Mouse (Mus musculus) stomach, postnatal 0 days (tissue): ENCODE measurements around the gene Eml4. TPM values are rescaled to one million over a fixed set of nuclear protein-coding genes. Genes with fewer than 3 reads are reported as not detected.

Source experiments
- ATAC-seq: fragments of 200-750 bp; cut with Nextera tagmentation; 2 replicates; pipeline ENCODE4 v1.8.0; 2017; ENCODE audit not compliant: low FRiP score, low TSS enrichment
- DNase-seq: peaks from one replicate; pipeline ENCODE4 v3.0.0-alpha.2; 2016; ENCODE audit warnings: low spot score
- H3K27ac ChIP-seq: fragments of 300-500 bp; sonication (generic); replicated peaks from 2 replicates; pipeline ENCODE4 v1.5.1; 2014; ENCODE audit warnings: mild to moderate bottlenecking, control low read depth
- H3K27me3 ChIP-seq: fragments of 300-500 bp; sonication (generic); 2 replicates; pipeline ENCODE4 v1.6.1; 2014; ENCODE audit warnings: low read length; ENCODE audit not compliant: control insufficient read depth, insufficient read depth
- H3K36me3 ChIP-seq: fragments of 300-500 bp; sonication (generic); 2 replicates; pipeline ENCODE4 v1.6.1; 2014; ENCODE audit warnings: low read length, mixed read lengths; ENCODE audit not compliant: control insufficient read depth, insufficient read depth
- H3K4me1 ChIP-seq: fragments of 300-500 bp; sonication (generic); replicated peaks from 2 replicates; pipeline ENCODE4 v1.6.1; 2014; ENCODE audit warnings: antibody characterized with exemption; ENCODE audit not compliant: control insufficient read depth, insufficient read depth
- H3K4me2 ChIP-seq: fragments of 300-500 bp; sonication (generic); replicated peaks from 2 replicates; pipeline ENCODE4 v1.6.1; 2014; ENCODE audit warnings: low read depth, mild to moderate bottlenecking, control low read depth, moderate library complexity
- H3K4me3 ChIP-seq: fragments of 300-500 bp; sonication (generic); 2 replicates; pipeline ENCODE4 v1.5.1; 2014; ENCODE audit warnings: low read depth, low read length, control low read depth
- H3K9ac ChIP-seq: fragments of 300-500 bp; sonication (generic); 2 replicates; pipeline ENCODE4 v1.6.1; 2014; ENCODE audit warnings: mild to moderate bottlenecking, low read length, control low read depth, mixed read lengths
- H3K9me3 ChIP-seq: fragments of 300-500 bp; sonication (generic); 2 replicates; pipeline ENCODE4 v1.6.1; 2016; ENCODE audit warnings: low read length; ENCODE audit not compliant: control insufficient read depth
- CTCF ChIP-seq: IDR thresholded peaks from 2 replicates; pipeline ENCODE4 v1.5.1; 2016; ENCODE audit warnings: antibody characterized with exemption, low read depth, mild to moderate bottlenecking, moderate library complexity
- EP300 ChIP-seq: optimal IDR thresholded peaks from 2 replicates; pipeline ENCODE3; 2016; ENCODE audit warnings: antibody characterized with exemption
- WGBS: fragments of 180-500 bp; shearing (Covaris S2); extraction: QIAGEN DNeasy Blood & Tissue Kit; methylation state at CpG from one replicate; pipeline ENCODE4 v1.1.7; 2014; 5-methylcytosine and 5-hydroxymethylcytosine counted together
- polyA plus RNA-seq: library from polyadenylated mRNA; unstranded; fragments of >200 nt; fragmentation: Nextera tagmentation; extraction: Ambion mirVana; gene quantifications from 2 replicates; pipeline ENCODE4 v1.2.1, GENCODE M21; 2015

Gene Eml4
- polyA plus RNA-seq, 1 experiment from 2014 or later: 11.5 TPM

DNA sequence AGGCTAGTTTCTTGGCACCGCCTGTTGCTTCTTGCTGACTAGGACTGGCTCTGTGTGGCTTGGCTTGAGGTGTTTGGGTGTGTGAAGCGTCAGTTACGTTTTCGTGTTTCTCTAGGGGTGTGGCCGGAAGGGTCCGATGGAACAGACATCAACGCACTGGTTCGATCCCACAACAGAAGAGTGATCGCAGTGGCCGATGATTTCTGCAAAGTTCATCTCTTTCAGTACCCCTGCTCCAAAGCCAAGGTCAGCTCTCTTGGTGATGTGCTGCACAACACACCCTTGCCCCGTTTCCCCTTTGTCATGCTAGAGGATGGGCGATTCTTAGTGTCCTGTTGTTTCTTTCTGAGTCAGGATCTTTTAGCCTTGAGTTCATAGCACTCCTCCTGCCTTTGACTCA is 126.4 kb downstream of the Eml4 start:
- no peak for ATAC-seq
- 93% methylated on average over 12 of the region's 12 CpGs for WGBS
- peaks cover 22% of the 10 kb centered on the region for H3K36me3 ChIP-seq

DNA sequence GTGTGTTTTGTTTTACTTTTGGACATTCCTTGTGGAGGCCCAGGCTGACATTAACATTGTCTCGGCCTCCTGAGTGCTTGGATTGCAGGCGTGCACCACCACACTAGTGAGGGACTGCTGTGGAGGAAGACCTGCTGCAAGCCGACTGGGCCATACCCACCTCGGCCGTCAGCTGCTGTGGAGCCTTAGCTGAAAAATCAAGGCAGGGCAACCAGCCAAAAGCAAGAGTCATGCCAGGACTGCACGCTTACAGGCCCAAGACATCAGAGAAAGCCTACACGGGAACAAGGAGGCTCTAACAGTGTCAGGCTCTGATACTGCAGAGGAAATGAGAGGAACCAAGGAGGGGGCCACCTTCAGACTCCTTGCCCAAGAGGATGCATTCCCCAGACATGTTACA is 130.8 kb downstream of the Eml4 start:
- ATAC-seq: 0 out of 2 replicates have a peak, but pooled peaks have one; percentile 35
- Histone ChIP-seq H3K4me1 (no peaks in the 10 kb centered on the region), H3K9me3 (no peaks in the 10 kb centered on the region), H3K4me2 (no peak overlapping the region), H3K9ac (no peak overlapping the region), H3K36me3 (peaks cover 16% of the 10 kb centered on the region), H3K27me3 (no peaks in the 10 kb centered on the region), H3K27ac (no peak overlapping the region), H3K4me3 (no peak overlapping the region)
- no peak for TF ChIP-seq CTCF
- TF ChIP-seq EP300: no peak
- no peak for DNase-seq
- 67% methylated on average over 7 of the region's 7 CpGs for WGBS

More for the DNA sequence above, 126.4 kb downstream of the Eml4 start:
- no peak overlapping the region for H3K27ac ChIP-seq
- H3K9ac ChIP-seq: no peak overlapping the region
- H3K9me3 ChIP-seq: no peaks in the 10 kb centered on the region
- DNase-seq: no peak
- no peaks in the 10 kb centered on the region for H3K4me1 ChIP-seq
- no peak overlapping the region for H3K4me3 ChIP-seq
- H3K4me2 ChIP-seq: no peak overlapping the region
- H3K27me3 ChIP-seq: no peaks in the 10 kb centered on the region
- TF ChIP-seq CTCF: no peak
- TF ChIP-seq EP300: no peak

DNA sequence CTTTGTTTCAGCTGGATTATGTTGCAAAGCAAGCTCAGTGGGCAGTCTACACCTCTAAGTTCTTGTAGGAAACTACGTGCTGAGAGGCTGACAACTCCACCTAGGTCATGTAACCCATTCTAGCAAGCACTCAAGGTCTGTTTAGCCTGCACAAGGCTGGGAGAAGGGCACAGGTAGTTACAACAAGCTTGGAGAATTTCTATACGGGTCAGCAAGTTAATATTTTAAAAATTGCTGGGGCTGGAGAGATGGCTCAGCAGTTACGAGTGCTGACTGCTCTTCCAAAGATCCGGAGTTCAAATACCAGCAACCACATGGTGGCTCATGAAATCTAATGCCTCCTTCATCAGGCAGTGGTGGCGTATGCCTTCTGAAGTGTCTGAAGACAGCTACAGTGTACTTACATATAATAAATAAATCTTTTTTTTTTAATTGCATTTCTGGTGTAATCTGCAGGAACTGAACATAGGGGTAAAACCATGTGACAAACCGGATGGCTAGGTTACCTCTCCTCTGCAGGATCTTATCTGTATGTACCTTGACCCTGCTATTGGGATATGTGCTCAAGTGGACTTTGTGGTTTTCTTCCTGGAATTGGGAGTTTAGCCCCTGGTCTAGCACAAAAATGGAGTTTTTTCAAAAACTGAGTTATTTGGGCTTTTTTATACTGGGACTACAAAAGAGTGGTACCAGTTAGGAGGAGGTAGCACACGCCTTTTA is 132.2 kb downstream of the Eml4 start:
- DNase-seq: no peak
- no peak for ATAC-seq
- no peaks in the 10 kb centered on the region for H3K4me1 ChIP-seq
- peaks cover 7% of the 10 kb centered on the region for H3K36me3 ChIP-seq
- no peaks in the 10 kb centered on the region for H3K9me3 ChIP-seq
- WGBS: 88% methylated on average over 7 of the region's 7 CpGs
- H3K9ac ChIP-seq: no peak overlapping the region
- TF ChIP-seq EP300 (no peak), CTCF (no peak)
- H3K27ac ChIP-seq: no peak overlapping the region
- no peak overlapping the region for H3K4me2 ChIP-seq
- no peaks in the 10 kb centered on the region for H3K27me3 ChIP-seq
- no peak overlapping the region for H3K4me3 ChIP-seq

GRCm38 (mm10) chr17:83483784-83484183 is 133.1 kb downstream of the Eml4 start:
- ATAC-seq (no peak), DNase-seq (no peak)
- H3K27me3 ChIP-seq: no peaks in the 10 kb centered on the region
- H3K9me3 ChIP-seq: no peaks in the 10 kb centered on the region
- WGBS: 80% methylated on average over 2 of the region's 2 CpGs
- no peaks in the 10 kb centered on the region for H3K4me1 ChIP-seq
- TF ChIP-seq CTCF: no peak
- TF ChIP-seq EP300: no peak
- no peak overlapping the region for H3K4me3 ChIP-seq
- H3K9ac ChIP-seq: no peak overlapping the region
- H3K36me3 ChIP-seq: peaks cover 4% of the 10 kb centered on the region
- no peak overlapping the region for H3K4me2 ChIP-seq
- H3K27ac ChIP-seq: no peak overlapping the region

DNA sequence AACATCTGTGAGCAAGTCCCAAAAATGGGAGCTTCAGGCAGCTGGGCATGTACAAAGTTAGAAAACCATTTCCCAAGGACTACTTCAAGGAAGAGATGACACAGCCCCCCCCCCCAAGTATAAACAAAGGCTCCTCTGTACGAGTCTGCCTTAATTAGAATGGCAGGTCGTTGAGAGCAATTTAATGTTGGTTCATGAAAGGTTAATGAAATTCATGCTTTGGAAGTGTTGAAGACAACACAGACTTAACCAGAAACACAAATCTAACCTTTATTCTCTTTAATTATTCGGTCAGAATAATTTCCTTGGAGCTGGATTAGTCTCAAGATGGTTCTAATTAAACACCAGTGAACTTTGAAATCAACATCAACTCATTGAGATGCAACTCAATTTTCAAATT is 137.0 kb downstream of the Eml4 start:
- no peak for DNase-seq
- TF ChIP-seq CTCF (no peak), EP300 (no peak)
- Histone ChIP-seq H3K9ac (no peak overlapping the region), H3K4me2 (no peak overlapping the region), H3K9me3 (no peaks in the 10 kb centered on the region), H3K27ac (no peak overlapping the region), H3K36me3 (no peaks in the 10 kb centered on the region), H3K4me1 (no peaks in the 10 kb centered on the region), H3K27me3 (no peaks in the 10 kb centered on the region), H3K4me3 (no peak overlapping the region)
- WGBS: 65% methylated on average over 3 of the region's 3 CpGs
- no peak for ATAC-seq

- H3K4me3 ChIP-seq: no peak overlapping the region
- H3K27ac ChIP-seq: no peak overlapping the region
- H3K36me3 ChIP-seq: 0 out of 2 replicates have a peak, but pooled peaks cover 3% of the 10 kb centered on the region
- TF ChIP-seq CTCF: no peak
- no peak for TF ChIP-seq EP300
- H3K27me3 ChIP-seq: no peaks in the 10 kb centered on the region
- DNase-seq (no peak), ATAC-seq (no peak)
- H3K9ac ChIP-seq: no peak overlapping the region
- H3K4me2 ChIP-seq: no peak overlapping the region
- peaks cover 4% of the 10 kb centered on the region; the same call in 1 of the 2 replicates for H3K9me3 ChIP-seq
- H3K4me1 ChIP-seq: no peaks in the 10 kb centered on the region
- 95% methylated on average over 5 of the region's 5 CpGs for WGBS
These were observed 148.2 kb downstream of the Eml4 start for GRCm38 (mm10) chr17:83498889-83499288.
